21 mouse cellular contexts compared by ENCODE assay signal in genomic region chr9:120424567-120424966, GRCm38 (mm10).
"Had no signal": no experiment of that assay in that cellular context is flagged by ENCODE, and none has a peak within 500 bp of the region (broad histone marks: within the 10 kb centered on the region; RNA-seq: fewer than 3 reads in every experiment).

No protein-coding gene starts in this region.

- H3K27me3 ChIP-seq: limb, embryonic 12.5 days had no signal

- H3K27ac ChIP-seq: gastrocnemius, adult 2 months; heart, embryonic 10.5 days; hindbrain, embryonic 14.5 days; layer of hippocampus, adult 2 months; left cerebral cortex, adult 2 months; limb, embryonic 10.5 days; limb, embryonic 12.5 days had no signal

- ATAC-seq: forebrain, embryonic 16.5 days; hindbrain, embryonic 16.5 days had no signal

- H3K4me2 ChIP-seq: heart, embryonic 12.5 days; hindbrain, embryonic 14.5 days; limb, embryonic 12.5 days; liver, embryonic 11.5 days had no signal

- H3K36me3 ChIP-seq: heart, embryonic 10.5 days; heart, embryonic 12.5 days; limb, embryonic 10.5 days; limb, embryonic 12.5 days had no signal

- H3K4me1 ChIP-seq: limb, embryonic 10.5 days; limb, embryonic 12.5 days had no signal

- H3K4me3 ChIP-seq: gastrocnemius, adult 2 months; heart, embryonic 10.5 days; heart, embryonic 12.5 days; layer of hippocampus, adult 2 months; left cerebral cortex, adult 2 months; limb, embryonic 10.5 days; limb, embryonic 12.5 days had no signal

- H3K9ac ChIP-seq: heart, embryonic 12.5 days; hindbrain, embryonic 14.5 days; limb, embryonic 12.5 days had no signal

- DNase-seq: gastrocnemius, adult 2 months; gastrocnemius, postnatal 10 days; gastrocnemius, postnatal 25 days; heart, adult 18-20 months; heart, postnatal 10 days; kidney, adult 18-20 months; kidney, adult 8-10 months; kidney, postnatal 10 days; kidney, postnatal 25 days; kidney, postnatal 4 days; liver had no signal

- H3K9me3 ChIP-seq: heart, embryonic 10.5 days; heart, embryonic 12.5 days; limb, embryonic 10.5 days; limb, embryonic 12.5 days had no signal
